Mouse (Mus musculus) testis, adult 2 months (tissue): ENCODE data around the gene Rpl7l1.

ENCODE experiments used
- CTCF ChIP-seq: fragments of 200-500 bp; IDR thresholded peaks from 2 replicates; pipeline ENCODE4 v1.5.1; 2012; ENCODE audit warnings: low read depth, mild to moderate bottlenecking, inconsistent platforms, low read length, moderate library complexity; ENCODE audit not compliant: control insufficient read depth, insufficient read depth, insufficient replicate concordance
- POLR2A ChIP-seq: fragments of 200-500 bp; IDR thresholded peaks from 2 replicates; pipeline ENCODE4 v1.6.1; 2012; ENCODE audit warnings: low read depth, mild to moderate bottlenecking, inconsistent platforms, low read length, moderate library complexity; ENCODE audit not compliant: control insufficient read depth

GRCm38 (mm10) chr17:46797386-46797785, 14.9 kb upstream of the Rpl7l1 start:
- TF ChIP-seq CTCF (no peak), POLR2A (no peak)
